Mouse (Mus musculus) NIH3T3 (cell line): ENCODE measurements around the gene Rbm28.

ENCODE experiments used
- DNase-seq: peaks from one replicate; pipeline ENCODE4 v3.0.0-alpha.2; 2012; ENCODE audit warnings: low read depth

Gene Rbm28

GRCm38 (mm10) chr6:29164314-29165244, at the start of gene Rbm28:
Rbm28 (minus strand) TSS chr6:29165006.
- DNase-seq: peak; percentile 99

GRCm38 (mm10) chr6:29214245-29214644, 49.4 kb upstream of the Rbm28 start:
- no peak for DNase-seq

- DNase-seq: no peak
These were observed 48.6 kb upstream of the Rbm28 start for GRCm38 (mm10) chr6:29213436-29213835.

GRCm38 (mm10) chr6:29211806-29212492, 47.1 kb upstream of the Rbm28 start:
- peak; percentile 89 for DNase-seq

GRCm38 (mm10) chr6:29211146-29211545, 46.3 kb upstream of the Rbm28 start:
- DNase-seq: peak; percentile 28

- peak; percentile 34 for DNase-seq
These were observed 45.6 kb upstream of the Rbm28 start for GRCm38 (mm10) chr6:29210231-29210936.

GRCm38 (mm10) chr6:29208178-29208577, 43.4 kb upstream of the Rbm28 start:
- no peak for DNase-seq

GRCm38 (mm10) chr6:29207017-29207416, 42.2 kb upstream of the Rbm28 start:
- no peak for DNase-seq

- DNase-seq: no peak
These were observed 41.2 kb upstream of the Rbm28 start for GRCm38 (mm10) chr6:29206006-29206405.

GRCm38 (mm10) chr6:29204932-29205614, 40.3 kb upstream of the Rbm28 start:
- DNase-seq: peak; percentile 82

- DNase-seq: no peak
These were observed 39.2 kb upstream of the Rbm28 start for GRCm38 (mm10) chr6:29203861-29204585.

GRCm38 (mm10) chr6:29203096-29203495, 38.3 kb upstream of the Rbm28 start:
- no peak for DNase-seq

- no peak for DNase-seq
These were observed 37.2 kb upstream of the Rbm28 start for GRCm38 (mm10) chr6:29201988-29202387.

- DNase-seq: no peak
These were observed 36.5 kb upstream of the Rbm28 start for GRCm38 (mm10) chr6:29201341-29201740.

GRCm38 (mm10) chr6:29200496-29200895, 35.7 kb upstream of the Rbm28 start:
- DNase-seq: no peak

- no peak for DNase-seq
These were observed 34.5 kb upstream of the Rbm28 start for GRCm38 (mm10) chr6:29199223-29199855.

GRCm38 (mm10) chr6:29198309-29199222, 33.8 kb upstream of the Rbm28 start:
- DNase-seq: peak; percentile 97

- peak; percentile 71 for DNase-seq
These were observed 31.3 kb upstream of the Rbm28 start for GRCm38 (mm10) chr6:29195846-29196698.

- DNase-seq: no peak
These were observed 30.3 kb upstream of the Rbm28 start for GRCm38 (mm10) chr6:29195146-29195545.
